Mouse (Mus musculus) testis, adult 2 months (tissue): ENCODE data around the gene Trio. TPM values are rescaled to one million over a fixed set of nuclear protein-coding genes. Genes with fewer than 3 reads are reported as not detected.

Experiments
- H3K27ac ChIP-seq: fragments of 200-500 bp; 2 replicates; pipeline ENCODE4 v1.5.1; 2012; ENCODE audit warnings: low read depth, low read length; ENCODE audit not compliant: control insufficient read depth, insufficient read depth
- H3K27me3 ChIP-seq: fragments of 200-500 bp; 2 replicates; pipeline ENCODE4 v1.6.1; 2012; ENCODE audit warnings: mild to moderate bottlenecking, low read length, moderate library complexity; ENCODE audit not compliant: control insufficient read depth, insufficient read depth
- H3K36me3 ChIP-seq: fragments of 200-500 bp; 2 replicates; pipeline ENCODE4 v1.6.1; 2012; ENCODE audit warnings: mild to moderate bottlenecking, low read length; ENCODE audit not compliant: control insufficient read depth, insufficient read depth
- H3K4me1 ChIP-seq: fragments of 200-500 bp; 2 replicates; pipeline ENCODE4 v1.6.1; 2012; ENCODE audit warnings: low read length; ENCODE audit not compliant: control insufficient read depth, insufficient read depth
- H3K4me3 ChIP-seq: fragments of 200-500 bp; 2 replicates; pipeline ENCODE4 v1.5.1; 2012; ENCODE audit warnings: low read depth, mild to moderate bottlenecking, low read length, moderate library complexity, mixed read lengths; ENCODE audit not compliant: control insufficient read depth
- CTCF ChIP-seq: fragments of 200-500 bp; IDR thresholded peaks from 2 replicates; pipeline ENCODE4 v1.5.1; 2012; ENCODE audit warnings: low read depth, mild to moderate bottlenecking, inconsistent platforms, low read length, moderate library complexity; ENCODE audit not compliant: control insufficient read depth, insufficient read depth, insufficient replicate concordance
- POLR2A ChIP-seq: fragments of 200-500 bp; IDR thresholded peaks from 2 replicates; pipeline ENCODE4 v1.6.1; 2012; ENCODE audit warnings: low read depth, mild to moderate bottlenecking, inconsistent platforms, low read length, moderate library complexity; ENCODE audit not compliant: control insufficient read depth
- polyA plus RNA-seq: library from polyadenylated mRNA; depleted of rRNA; stranded (reverse); fragments of >200 nt; gene quantifications from 2 replicates; pipeline ENCODE4 v1.2.3, GENCODE M21; 2012

Trio gene
- polyA plus RNA-seq, 1 experiment = 18.8 TPM

DNA sequence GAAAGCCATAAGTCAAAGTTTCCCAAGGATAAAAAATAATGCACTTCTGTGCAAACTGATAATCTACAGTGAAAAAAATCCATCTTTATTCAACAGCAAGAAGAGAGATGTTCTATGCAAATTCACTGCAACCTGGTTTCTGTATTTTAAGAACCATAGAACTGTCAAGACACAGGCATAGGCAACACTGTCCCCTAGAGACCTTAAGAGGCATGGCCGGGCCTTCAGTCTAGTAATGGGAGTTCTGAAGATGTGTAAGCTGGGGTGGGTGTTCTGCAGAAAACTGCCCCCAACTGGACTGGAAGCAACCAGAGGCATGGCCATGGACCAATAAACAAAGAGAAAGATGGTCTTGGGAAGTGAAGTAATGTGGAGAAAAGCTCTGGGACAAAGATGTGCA is 166.1 kb downstream of the Trio start:
- no peaks in the 10 kb centered on the region for H3K27me3 ChIP-seq

DNA sequence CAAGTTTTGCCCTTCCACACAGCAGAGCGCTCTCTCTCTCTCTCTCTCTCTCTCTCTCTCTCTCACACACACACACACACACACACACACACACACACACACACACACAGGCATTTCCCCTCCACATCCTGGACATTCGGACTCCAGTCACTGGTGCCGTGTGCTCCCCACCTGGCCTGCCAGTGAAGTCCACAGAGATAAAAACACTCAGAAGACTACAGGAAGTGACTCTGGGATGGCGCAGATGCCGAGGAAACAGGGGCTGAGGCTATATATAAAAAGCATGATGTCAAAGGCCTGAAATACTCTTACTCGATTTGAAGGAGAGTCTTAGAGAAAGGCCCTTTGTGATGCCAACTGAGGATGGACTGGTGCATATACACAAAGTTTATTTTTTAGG is 166.5 kb downstream of the Trio start:
- TF ChIP-seq CTCF (no peak), POLR2A (no peak)
- H3K36me3 ChIP-seq = no peaks in the 10 kb centered on the region
- H3K4me1 ChIP-seq = peaks cover 3% of the 10 kb centered on the region
- H3K27me3 ChIP-seq = no peaks in the 10 kb centered on the region
- H3K4me3 ChIP-seq = no peak overlapping the region
- H3K27ac ChIP-seq = no peak overlapping the region

More for the DNA sequence above, 166.1 kb downstream of the Trio start:
- no peak overlapping the region for H3K4me3 ChIP-seq
- H3K27ac ChIP-seq = no peak overlapping the region
- H3K36me3 ChIP-seq = no peaks in the 10 kb centered on the region
- TF ChIP-seq CTCF (no peak), POLR2A (no peak)
- peaks cover 3% of the 10 kb centered on the region for H3K4me1 ChIP-seq

- H3K4me3 ChIP-seq = no peak overlapping the region
- no peaks in the 10 kb centered on the region for H3K27me3 ChIP-seq
- TF ChIP-seq CTCF = no peak
- no peak for TF ChIP-seq POLR2A
- no peaks in the 10 kb centered on the region for H3K36me3 ChIP-seq
- no peak overlapping the region for H3K27ac ChIP-seq
- H3K4me1 ChIP-seq = peaks cover 3% of the 10 kb centered on the region
These were observed 167.3 kb downstream of the Trio start for GRCm38 (mm10) chr15:27858179-27858819.

DNA sequence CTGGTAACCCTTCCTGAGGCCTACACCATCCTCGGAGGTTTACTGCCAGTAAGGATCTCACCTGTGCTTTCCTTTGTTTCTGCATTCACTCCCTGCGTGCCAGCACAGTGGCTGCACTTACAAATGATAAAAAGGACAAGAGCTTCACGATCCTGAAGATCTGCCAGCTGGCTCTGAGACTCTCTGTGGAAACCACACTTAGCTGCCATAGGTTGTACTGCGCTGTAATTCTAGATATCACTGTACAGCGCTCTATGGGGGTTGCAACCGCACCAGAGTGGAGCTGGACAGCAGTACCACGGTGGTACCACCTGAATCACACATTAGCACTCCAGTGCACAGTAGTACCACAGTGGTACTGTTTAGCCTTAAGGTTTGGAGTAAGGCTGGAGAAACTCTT is 168.4 kb downstream of the Trio start:
- Histone ChIP-seq H3K36me3 (no peaks in the 10 kb centered on the region), H3K4me1 (peaks cover 3% of the 10 kb centered on the region), H3K4me3 (peak overlapping the region; percentile 51), H3K27me3 (no peaks in the 10 kb centered on the region), H3K27ac (no peak overlapping the region)
- TF ChIP-seq POLR2A = no peak
- no peak for TF ChIP-seq CTCF

DNA sequence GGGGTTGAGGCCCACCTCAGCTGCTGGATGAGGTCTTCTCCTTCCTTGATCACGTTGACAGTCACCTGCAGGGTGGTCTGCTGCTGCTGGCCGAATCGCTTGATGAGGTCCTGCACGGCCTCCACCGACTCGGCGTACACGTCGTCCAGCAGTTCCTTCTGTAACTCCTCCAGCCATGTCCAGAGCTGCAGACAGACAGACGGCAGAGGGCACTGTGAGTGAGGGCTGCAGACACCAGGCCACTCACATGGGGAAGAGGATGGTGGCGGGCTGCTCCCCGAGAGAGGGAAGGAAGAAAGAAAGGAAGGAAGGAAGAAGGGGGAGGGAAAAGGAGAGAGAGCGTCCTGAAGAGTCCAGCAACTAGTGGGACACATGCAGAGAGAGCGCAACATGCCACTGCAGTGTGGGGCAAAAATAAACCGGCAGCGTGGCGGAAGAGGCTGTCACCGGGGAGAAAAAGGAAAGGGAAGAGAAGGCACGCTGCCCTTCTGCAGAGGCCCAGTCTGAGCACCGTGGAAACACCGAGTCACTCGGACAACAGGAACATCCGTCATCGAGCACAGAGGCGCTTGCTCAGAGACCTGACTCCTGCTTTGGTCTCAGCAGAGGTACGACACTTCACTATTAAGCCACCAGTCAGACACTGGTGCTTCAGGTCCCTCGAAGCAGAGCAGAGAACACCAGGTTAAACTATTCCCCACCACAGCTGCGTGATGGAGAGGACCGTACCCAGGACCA is 169.4 kb downstream of the Trio start:
- TF ChIP-seq CTCF = peak; percentile 37; the same call in 1 of the 2 replicates
- TF ChIP-seq POLR2A = no peak
- Histone ChIP-seq H3K4me3 (peak overlapping the region; percentile 47), H3K36me3 (no peaks in the 10 kb centered on the region), H3K27ac (no peak overlapping the region), H3K4me1 (peaks cover 3% of the 10 kb centered on the region), H3K27me3 (no peaks in the 10 kb centered on the region)

- Histone ChIP-seq H3K36me3 (no peaks in the 10 kb centered on the region), H3K27ac (no peak overlapping the region), H3K27me3 (no peaks in the 10 kb centered on the region), H3K4me1 (no peaks in the 10 kb centered on the region; the same call in 1 of the 2 replicates), H3K4me3 (no peak overlapping the region)
- no peak for TF ChIP-seq CTCF
- no peak for TF ChIP-seq POLR2A
These were observed 174.3 kb downstream of the Trio start for GRCm38 (mm10) chr15:27851312-27851711.

GRCm38 (mm10) chr15:27850904-27851303 is 174.7 kb downstream of the Trio start:
- no peak overlapping the region for H3K27ac ChIP-seq
- no peak overlapping the region for H3K4me3 ChIP-seq
- no peaks in the 10 kb centered on the region for H3K36me3 ChIP-seq
- H3K27me3 ChIP-seq = no peaks in the 10 kb centered on the region
- TF ChIP-seq CTCF = peak; percentile 77; the same call in 1 of the 2 replicates
- TF ChIP-seq POLR2A = no peak
- H3K4me1 ChIP-seq = no peaks in the 10 kb centered on the region; the same call in 1 of the 2 replicates
